Comparison of ENCODE assay signal across 9 mouse cellular contexts in the genomic region with DNA sequence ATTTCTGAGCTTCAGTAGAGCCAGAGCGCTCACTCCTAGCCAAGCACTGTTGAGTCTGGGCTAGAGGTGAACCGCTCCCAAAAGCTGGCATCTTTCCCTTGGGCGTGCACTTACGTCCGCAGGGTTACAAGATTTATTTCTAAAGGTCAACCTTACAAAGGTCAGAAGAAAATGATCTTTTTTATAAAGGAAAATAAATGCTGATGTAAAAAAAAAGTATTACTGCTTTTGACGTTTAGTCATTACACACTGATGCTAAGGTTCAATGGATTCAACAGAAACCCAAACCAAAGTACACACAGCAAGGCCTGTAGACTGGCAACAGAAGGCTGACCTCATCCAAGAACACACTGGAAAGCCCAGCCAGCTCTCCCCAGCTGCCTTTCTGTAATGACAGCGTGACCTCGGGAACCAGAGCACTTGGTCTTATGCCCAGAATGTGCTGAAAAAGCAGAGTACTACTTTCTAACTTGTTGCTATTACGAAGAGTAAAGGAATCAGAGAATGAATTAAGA. TPM values are rescaled to one million over a fixed set of nuclear protein-coding genes. Genes with fewer than 3 reads are reported as not detected.
DNase-seq lines count a peak whose midpoint lies in the region; ATAC-seq lines count a peak whose summit lies in the region.
"Had no signal": no experiment of that assay in that cellular context is flagged by ENCODE, and none has a peak within 500 bp of the region (broad histone marks: within the 10 kb centered on the region; RNA-seq: fewer than 3 reads in every experiment).

No protein-coding gene starts in this region.

- peak; percentile 67 for DNase-seq in layer of hippocampus, adult 11-12 months (ENCODE audit: low spot score)
- no peak for DNase-seq in layer of hippocampus, postnatal 25 days (ENCODE audit: extremely low spot score in 1 of 2, low spot score in 1 of 2)
- peak; percentile 91 for DNase-seq in adrenal gland, adult 8-10 months
- peak; percentile 83 for DNase-seq in gastrocnemius, postnatal 14 days
- peak; percentile 83 for DNase-seq in kidney, adult 18-20 months
- DNase-seq in lung, adult 18-20 months, result peak; percentile 71 to 82
- DNase-seq in T-cell, adult 2 months (ENCODE audit: low spot score), result no peak

- ATAC-seq in activated CD4-positive, CD25-positive, alpha-beta regulatory T cell, adult 4 months, result no peak

- intact Hi-C loops in gastrocnemius, postnatal 14 days (cut with DNase I; ENCODE audit: low total_unique reads), result no loop called here

RNA-seq across cellular contexts. Expression of a gene that starts 33.4 kb away (rescaled TPM):
- 10 to 100 TPM; 27.3 to 29.7 TPM for total RNA-seq in layer of hippocampus, postnatal 25 days (2021)
- 100 to 1,000 TPM; 103 to 164 (median 133) TPM for total RNA-seq in adrenal gland, adult 8-10 months (2022)
- 10 to 100 TPM; 28.1 to 28.6 TPM for total RNA-seq in gastrocnemius, postnatal 14 days (2021)
- polyA plus RNA-seq in activated CD4-positive, CD25-positive, alpha-beta regulatory T cell, adult 4 months (2017; shearing (Covaris generic)), result 1 to 10 TPM; 4.2 to 7.8 TPM
- polyA plus RNA-seq: G1E had no signal

RNA-seq across cellular contexts. Expression of a gene that starts 56.9 kb away (rescaled TPM):
- 10 to 100 TPM; 84.0 to 96.2 TPM for total RNA-seq in layer of hippocampus, postnatal 25 days (2021)
- 10 to 100 TPM; 31.1 to 55.0 (median 45.0) TPM for total RNA-seq in adrenal gland, adult 8-10 months (2022)
- total RNA-seq in gastrocnemius, postnatal 14 days (2021), result 10 to 100 TPM; 20.7 to 22.6 TPM
- polyA plus RNA-seq in activated CD4-positive, CD25-positive, alpha-beta regulatory T cell, adult 4 months (2017; shearing (Covaris generic)), result 10 to 100 TPM; 11.1 to 16.7 TPM

Comparison
In these comparisons a context has a peak if more than half of its experiments do, and no peak if none do; other contexts are left out.
1. DNase-seq: peak in layer of hippocampus, adult 11-12 months (single experiment), adrenal gland, adult 8-10 months (single experiment), gastrocnemius, postnatal 14 days (single experiment), kidney, adult 18-20 months (single experiment) and lung, adult 18-20 months (2 of 2); none in layer of hippocampus, postnatal 25 days (0 of 2) and T-cell, adult 2 months (single experiment).